Mouse (Mus musculus) megakaryocyte, embryonic 14.5 days (primary cell): ENCODE results near the gene Mpzl3.

Source experiments
- FLI1 ChIP-seq: IDR thresholded peaks from 2 replicates; pipeline ENCODE4 v1.6.1; 2012; ENCODE audit warnings: low read length, inconsistent platforms, mixed read lengths
- GATA1 ChIP-seq: IDR thresholded peaks from 3 replicates; pipeline ENCODE4 v1.6.1; 2012; ENCODE audit warnings: mixed read lengths, low read length, inconsistent platforms, borderline replicate concordance

DNA sequence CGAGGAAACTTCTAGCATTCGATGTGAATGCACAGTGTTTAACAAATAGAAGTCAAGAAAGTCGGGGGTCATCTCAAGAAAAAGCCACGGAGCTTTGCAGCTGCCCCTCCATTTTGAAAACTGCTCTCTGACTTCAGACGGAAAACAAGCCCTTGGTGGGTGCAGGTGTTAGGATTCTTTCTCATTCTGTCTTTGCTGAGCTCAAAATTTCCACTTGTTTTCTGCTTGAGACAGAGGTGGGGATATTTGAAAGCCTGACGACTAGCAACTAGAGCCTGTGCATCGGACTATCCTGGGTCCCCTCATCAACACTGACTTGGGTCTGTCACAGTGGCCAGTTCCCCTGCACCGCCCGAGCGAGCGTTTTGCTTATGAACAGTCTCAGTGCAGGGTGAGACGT is 47.6 kb upstream of the Mpzl3 start:
- TF ChIP-seq GATA1 = no peak
- TF ChIP-seq FLI1 = no peak
